In genomic region chrX:164013318-164013717, GRCm38 (mm10) we compare ENCODE assay signal across 20 mouse cellular contexts. TPM values are rescaled to one million over a fixed set of nuclear protein-coding genes. Genes with fewer than 3 reads are reported as not detected.
DNase-seq lines count a peak whose midpoint lies in the region; ATAC-seq and TF ChIP-seq lines count a peak whose summit lies in the region.
"Had no signal": no experiment of that assay in that cellular context is flagged by ENCODE, and none has a peak within 500 bp of the region (broad histone marks: within the 10 kb centered on the region; RNA-seq: fewer than 3 reads in every experiment).

No protein-coding gene starts in this region.

- peak; percentile 25; the same call in 1 of the 2 replicates for ATAC-seq in granulocyte monocyte progenitor cell, adult 5-6 weeks (replicated peaks; ENCODE audit: poor library complexity, severe bottlenecking)
- no peak for ATAC-seq in liver, embryonic 12.5 days
- no peak for ATAC-seq in forebrain, postnatal 0 days
- ATAC-seq: hindbrain, postnatal 0 days had no signal

- DNase-seq in kidney, adult 2 months = no peak
- DNase-seq in kidney, postnatal 25 days = no peak
- peak; percentile 53 for DNase-seq in NIH3T3 (ENCODE audit: low read depth)
- peak; percentile 3 to 54 for DNase-seq in natural killer cell, adult 2 months (ENCODE audit: low spot score in 2 of 2)
- no peak for DNase-seq in thymus, adult 2 months
- no peak for DNase-seq in forebrain, postnatal 0 days
- DNase-seq: adrenal gland, adult 8-10 months; cerebellum, adult 2 months; gastrocnemius, adult 2 months; heart, adult 11 months; kidney, adult 9 months; lung, postnatal 14 days; spleen, adult 18-20 months had no signal

- no peak overlapping the region for H3K4me2 ChIP-seq in liver, embryonic 12.5 days
- H3K4me2 ChIP-seq in forebrain, postnatal 0 days (ENCODE audit: low read depth) = no peak overlapping the region
- H3K4me2 ChIP-seq: heart, embryonic 13.5 days; midbrain, embryonic 11.5 days had no signal

- peaks cover 3% of the 10 kb centered on the region; the same call in 1 of the 2 replicates for H3K4me1 ChIP-seq in kidney, adult 2 months (ENCODE audit: control insufficient read depth, insufficient read depth, low read length)
- H3K4me1 ChIP-seq in thymus, adult 2 months (replicated peaks; ENCODE audit: control insufficient read depth, insufficient read depth, low read length) = no peaks in the 10 kb centered on the region
- H3K4me1 ChIP-seq in liver, embryonic 12.5 days = no peaks in the 10 kb centered on the region
- no peaks in the 10 kb centered on the region for H3K4me1 ChIP-seq in forebrain, postnatal 0 days (ENCODE audit: insufficient read depth)
- H3K4me1 ChIP-seq: heart, embryonic 13.5 days had no signal

- H3K9me3 ChIP-seq in liver, embryonic 12.5 days (replicated peaks) = no peaks in the 10 kb centered on the region
- H3K9me3 ChIP-seq in forebrain, postnatal 0 days (ENCODE audit: low read length) = no peaks in the 10 kb centered on the region
- H3K9me3 ChIP-seq: heart, embryonic 13.5 days had no signal

- 21% methylated on average over 2 of the region's 2 CpGs for WGBS in kidney, adult 2 months
- WGBS in thymus, adult 2 months = 53% methylated on average over 2 of the region's 2 CpGs
- WGBS in liver, embryonic 12.5 days (ENCODE audit: insufficient replicate concordance) = 55% methylated on average over 2 of the region's 2 CpGs
- 80% methylated on average over 2 of the region's 2 CpGs for WGBS in forebrain, postnatal 0 days

- no peak for TF ChIP-seq POLR2A in kidney, adult 2 months (IDR thresholded peaks at IDR 0.05; ENCODE audit: low read depth, low read length)
- no peak for TF ChIP-seq POLR2A in thymus, adult 2 months (IDR thresholded peaks at IDR 0.05; ENCODE audit: control insufficient read depth, extremely low read depth, insufficient read depth, low read length, poor library complexity)

- H3K36me3 ChIP-seq in kidney, adult 2 months (ENCODE audit: control insufficient read depth, insufficient read depth, low read length) = no peaks in the 10 kb centered on the region
- no peaks in the 10 kb centered on the region for H3K36me3 ChIP-seq in thymus, adult 2 months (ENCODE audit: control insufficient read depth, insufficient read depth, low read length)
- no peaks in the 10 kb centered on the region for H3K36me3 ChIP-seq in liver, embryonic 12.5 days
- no peaks in the 10 kb centered on the region for H3K36me3 ChIP-seq in forebrain, postnatal 0 days (ENCODE audit: insufficient read depth)
- H3K36me3 ChIP-seq: heart, embryonic 13.5 days had no signal

- no peak overlapping the region for H3K9ac ChIP-seq in liver, embryonic 12.5 days
- no peak overlapping the region for H3K9ac ChIP-seq in forebrain, postnatal 0 days
- H3K9ac ChIP-seq: heart, embryonic 13.5 days; liver, embryonic 14.5 days had no signal

- no peaks in the 10 kb centered on the region for H3K27me3 ChIP-seq in kidney, adult 2 months (replicated peaks; ENCODE audit: control insufficient read depth, insufficient read depth, low read length)
- no peaks in the 10 kb centered on the region for H3K27me3 ChIP-seq in thymus, adult 2 months (ENCODE audit: control insufficient read depth, insufficient read depth, low read length)
- no peaks in the 10 kb centered on the region for H3K27me3 ChIP-seq in liver, embryonic 12.5 days (replicated peaks)
- no peaks in the 10 kb centered on the region for H3K27me3 ChIP-seq in forebrain, postnatal 0 days (ENCODE audit: insufficient read depth, low read length)
- H3K27me3 ChIP-seq: heart, embryonic 13.5 days had no signal

- H3K27ac ChIP-seq in kidney, adult 2 months (ENCODE audit: insufficient read depth, low read depth, low read length) = peak overlapping the region; percentile 31; the same call in 1 of the 2 replicates
- no peak overlapping the region for H3K27ac ChIP-seq in thymus, adult 2 months (ENCODE audit: control insufficient read depth, insufficient read depth, low read length)
- H3K27ac ChIP-seq in liver, embryonic 12.5 days = no peak overlapping the region
- no peak overlapping the region for H3K27ac ChIP-seq in forebrain, postnatal 0 days (ENCODE audit: low read depth, low read length)
- H3K27ac ChIP-seq: gastrocnemius, adult 2 months; heart, embryonic 13.5 days; hindbrain, postnatal 0 days; left cerebral cortex, adult 2 months; liver, embryonic 14.5 days had no signal

- TF ChIP-seq CTCF in kidney, adult 2 months (conservative IDR thresholded peaks at IDR 0.05; ENCODE audit: insufficient read depth, insufficient read length, low read depth, low read length) = no peak
- no peak for TF ChIP-seq CTCF in thymus, adult 2 months (IDR thresholded peaks at IDR 0.05; ENCODE audit: borderline replicate concordance, control insufficient read depth, extremely low read depth, insufficient read depth, low read length, poor library complexity)
- no peak for TF ChIP-seq CTCF in forebrain, postnatal 0 days (IDR thresholded peaks at IDR 0.05; ENCODE audit: low read depth)

- no peak overlapping the region for H3K4me3 ChIP-seq in kidney, adult 2 months (ENCODE audit: insufficient read depth, low read depth, low read length)
- H3K4me3 ChIP-seq in thymus, adult 2 months (ENCODE audit: control insufficient read depth, insufficient read depth, low read length) = no peak overlapping the region
- no peak overlapping the region for H3K4me3 ChIP-seq in liver, embryonic 12.5 days
- no peak overlapping the region for H3K4me3 ChIP-seq in forebrain, postnatal 0 days (ENCODE audit: low read depth, low read length)
- H3K4me3 ChIP-seq: gastrocnemius, adult 2 months; heart, embryonic 13.5 days; left cerebral cortex, adult 2 months had no signal

RNA-seq across cellular contexts. Expression of gene Car5b, which starts 14.5 kb away (rescaled TPM):
- 45.6 and 49.1 TPM in 2 replicates for polyA plus RNA-seq in kidney, adult 2 months (2012; rRNA removed)
- not detected in 2 replicates for total RNA-seq in granulocyte monocyte progenitor cell, adult 5-6 weeks (2014; fragmentation: Nextera tagmentation)
- total RNA-seq in granulocyte monocyte progenitor cell, adult 5-6 weeks (2017) = 0.43 TPM in 1 of 2 replicates, not detected in the other
- 2.7 and 2.9 TPM in 2 replicates for polyA plus RNA-seq in thymus, adult 2 months (2012; rRNA removed)
- polyA plus RNA-seq in liver, embryonic 12.5 days (2016; fragmentation: Nextera tagmentation; extraction: Ambion mirVana) = 0.14 and 0.22 TPM in 2 replicates
- 1.7 and 2.3 TPM in 2 replicates for total RNA-seq in forebrain, postnatal 0 days (2014; rRNA removed)
- polyA plus RNA-seq in forebrain, postnatal 0 days (2015; fragmentation: Nextera tagmentation; extraction: Ambion mirVana) = 0.60 and 0.81 TPM in 2 replicates

RNA-seq across cellular contexts. Expression of gene Zrsr2, which starts 54.9 kb away (rescaled TPM):
- polyA plus RNA-seq in kidney, adult 2 months (2012; rRNA removed) = 6.2 and 10.5 TPM in 2 replicates
- total RNA-seq in granulocyte monocyte progenitor cell, adult 5-6 weeks (2014; fragmentation: Nextera tagmentation) = 28.7 and 44.5 TPM in 2 replicates
- total RNA-seq in granulocyte monocyte progenitor cell, adult 5-6 weeks (2017) = 42.5 and 65.0 TPM in 2 replicates
- 16.9 and 18.3 TPM in 2 replicates for polyA plus RNA-seq in thymus, adult 2 months (2012; rRNA removed)
- polyA plus RNA-seq in liver, embryonic 12.5 days (2016; fragmentation: Nextera tagmentation; extraction: Ambion mirVana) = 25.5 and 32.2 TPM in 2 replicates
- 18.5 and 24.4 TPM in 2 replicates for total RNA-seq in forebrain, postnatal 0 days (2014; rRNA removed)
- polyA plus RNA-seq in forebrain, postnatal 0 days (2015; fragmentation: Nextera tagmentation; extraction: Ambion mirVana) = 73.9 and 81.3 TPM in 2 replicates

Comparison
In these comparisons a context has a peak if more than half of its experiments do, and no peak if none do; other contexts are left out.
1. DNase-seq: peak in NIH3T3 (single experiment) and natural killer cell, adult 2 months (2 of 2); none in kidney, adult 2 months (single experiment), kidney, postnatal 25 days (0 of 2), thymus, adult 2 months (single experiment) and forebrain, postnatal 0 days (single experiment).
2. RNA of gene Car5b, which starts 14.5 kb away (polyA plus RNA-seq): 45.6 to 49.1 TPM in kidney, adult 2 months; 2.7 to 2.9 TPM in thymus, adult 2 months, 0.60 to 0.81 TPM in forebrain, postnatal 0 days and 0.14 to 0.22 TPM in liver, embryonic 12.5 days; every median in the first group is over 10 times any median in the second.